Mouse (Mus musculus) C2C12 (cell line): ENCODE measurements around the gene Gprc5b.

Experiments used
- CTCF ChIP-seq: IDR thresholded peaks from one replicate; pipeline ENCODE4 v1.5.1; 2011; ENCODE audit not compliant: control insufficient read depth, insufficient read depth, insufficient read length
- USF1 ChIP-seq: IDR thresholded peaks from one replicate; pipeline ENCODE4 v1.6.1; 2011; ENCODE audit warnings: low read depth, mild to moderate bottlenecking, control low read depth, moderate library complexity

- TF ChIP-seq CTCF (no peak), USF1 (no peak)
Measured at GRCm38 (mm10) chr7:118964777-118965176, 30.2 kb downstream of the Gprc5b start.
